Mouse (Mus musculus): ENCODE results near the gene Ifit1. TPM values are rescaled to one million over a fixed set of nuclear protein-coding genes. Genes with fewer than 3 reads are reported as not detected.
"Not testable (repeated sequence)": the region's sequence is repeated elsewhere in the genome, so short reads cannot be mapped to it uniquely, and the experiment has no call there.

The Ifit1 gene
- polyA plus RNA-seq (2016; fragmentation: Nextera tagmentation; extraction: Ambion mirVana) = 0.08 and 0.18 TPM in 2 replicates

DNA sequence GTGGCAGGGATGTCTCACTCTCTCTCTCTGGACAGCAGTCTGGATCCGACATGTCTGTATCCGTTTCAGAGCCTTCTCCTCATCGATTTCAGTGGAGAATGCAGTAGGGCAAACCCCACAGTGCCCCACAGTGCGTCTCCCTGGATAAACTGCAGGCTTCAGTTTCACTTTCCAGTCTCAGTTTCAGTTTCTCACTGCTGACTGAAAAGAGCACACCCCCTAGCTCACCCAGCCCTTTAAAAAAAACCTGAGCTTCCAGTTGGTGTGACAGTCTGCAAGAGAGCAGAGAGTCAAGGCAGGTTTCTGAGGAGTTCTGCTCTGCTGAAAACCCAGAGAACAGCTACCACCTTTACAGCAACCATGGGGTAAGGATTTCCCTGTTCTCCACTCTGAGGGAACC is at the start of gene Ifit1, which contains the start of gene Ifit1bl2:
Gene Ifit1, plus strand, starts transcription at position 249 of the 400 bp plus-strand sequence.
Gene Ifit1bl2, minus strand, starts transcription at position 121 of the 400 bp plus-strand sequence.
- Histone ChIP-seq H3K27me3 (replicated peaks) (no peaks in the 10 kb centered on the region), H3K36me3 (no peaks in the 10 kb centered on the region), H3K4me2 (replicated peaks) (no peak within 1 kb of the TSS), H3K27ac (no peak within 1 kb of the TSS), H3K4me3 (no peak within 1 kb of the TSS), H3K9me3 (no peaks in the 10 kb centered on the region), H3K4me1 (no peaks in the 10 kb centered on the region), H3K9ac (no peak within 1 kb of the TSS)
- ATAC-seq (ENCODE audit: low FRiP score, low read depth) = no peak
- 62% methylated on average over 4 of the region's 4 CpGs for WGBS

DNA sequence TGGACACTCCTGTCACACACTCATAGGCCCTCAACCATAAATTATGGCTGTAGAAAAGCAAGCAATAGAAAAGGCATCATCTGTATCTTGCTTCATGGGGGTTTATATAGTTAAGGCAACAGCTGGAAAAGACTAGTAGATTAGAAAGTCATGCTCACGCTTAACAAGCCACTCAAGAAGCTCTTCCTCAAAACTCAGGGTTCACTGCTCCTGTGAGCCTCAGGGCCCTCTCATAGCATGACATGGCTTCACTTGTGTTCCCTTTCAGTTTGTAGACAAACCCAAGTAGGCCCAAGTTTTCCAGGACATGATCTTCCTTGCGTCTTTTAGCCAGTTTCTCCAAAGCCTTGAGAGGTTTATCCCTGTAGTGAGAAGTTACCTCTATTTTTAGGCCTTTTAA is 47.2 kb upstream of the Ifit1 start:
- H3K4me3 ChIP-seq = no peak overlapping the region
- no peaks in the 10 kb centered on the region for H3K36me3 ChIP-seq
- H3K9ac ChIP-seq = no peak overlapping the region
- no peaks in the 10 kb centered on the region for H3K27me3 ChIP-seq (replicated peaks)
- no peaks in the 10 kb centered on the region for H3K4me1 ChIP-seq
- WGBS = 88% methylated on average over 2 of the region's 2 CpGs
- H3K4me2 ChIP-seq (replicated peaks) = no peak overlapping the region
- H3K27ac ChIP-seq = no peak overlapping the region
- no peaks in the 10 kb centered on the region for H3K9me3 ChIP-seq
- no peak for ATAC-seq (ENCODE audit: low FRiP score, low read depth)

DNA sequence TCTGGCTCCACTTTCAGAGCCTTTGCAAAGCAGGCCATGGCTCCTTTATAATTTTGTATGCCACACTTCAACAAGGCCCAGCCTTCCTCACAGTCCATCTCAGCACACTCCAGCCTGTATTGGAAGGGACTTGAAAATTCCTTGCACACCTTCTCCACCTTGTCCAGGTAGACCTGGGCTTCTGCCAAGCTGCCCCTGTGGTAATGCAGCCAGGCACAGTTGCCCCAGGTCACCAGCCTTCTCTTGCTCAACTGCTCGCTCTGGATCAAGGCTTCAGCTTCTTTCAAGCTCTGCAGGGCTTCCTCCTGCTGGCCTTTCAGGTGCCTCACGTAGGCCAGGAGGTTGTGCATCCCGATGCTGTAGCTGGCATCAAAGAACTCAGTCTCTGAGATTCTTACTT is 46.1 kb upstream of the Ifit1 start:
- H3K9ac ChIP-seq; H3K27me3 ChIP-seq (replicated peaks); H3K4me2 ChIP-seq (replicated peaks); H3K27ac ChIP-seq; H3K4me3 ChIP-seq; ATAC-seq (ENCODE audit: low FRiP score, low read depth); H3K4me1 ChIP-seq; H3K9me3 ChIP-seq; H3K36me3 ChIP-seq: not testable (repeated sequence)
- 80% methylated on average over 3 of the region's 3 CpGs for WGBS

DNA sequence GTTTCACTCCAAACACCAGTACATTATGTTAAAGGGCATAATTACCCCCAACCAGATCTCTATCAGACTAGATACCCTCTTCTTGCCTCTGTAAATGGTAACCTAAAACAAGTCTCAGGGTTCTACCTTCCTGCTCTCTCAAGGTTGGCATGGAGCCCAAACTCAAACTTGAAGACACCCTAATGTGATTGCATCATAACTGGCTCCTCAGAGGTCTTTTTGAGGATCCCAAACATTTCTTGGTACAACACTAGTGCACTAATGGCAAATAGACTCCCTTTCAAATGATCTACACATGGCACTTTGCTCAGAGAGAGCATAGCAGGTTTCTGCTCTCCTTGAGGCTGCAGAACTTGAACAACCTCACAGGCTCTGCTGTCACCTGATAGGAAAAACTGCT is 43.9 kb upstream of the Ifit1 start:
- Histone ChIP-seq H3K36me3 (no peaks in the 10 kb centered on the region), H3K27ac (no peak overlapping the region), H3K9ac (no peak overlapping the region), H3K4me1 (no peaks in the 10 kb centered on the region), H3K4me3 (no peak overlapping the region), H3K27me3 (replicated peaks) (no peaks in the 10 kb centered on the region), H3K9me3 (no peaks in the 10 kb centered on the region), H3K4me2 (replicated peaks) (no peak overlapping the region)
- ATAC-seq (ENCODE audit: low FRiP score, low read depth) = no peak

DNA sequence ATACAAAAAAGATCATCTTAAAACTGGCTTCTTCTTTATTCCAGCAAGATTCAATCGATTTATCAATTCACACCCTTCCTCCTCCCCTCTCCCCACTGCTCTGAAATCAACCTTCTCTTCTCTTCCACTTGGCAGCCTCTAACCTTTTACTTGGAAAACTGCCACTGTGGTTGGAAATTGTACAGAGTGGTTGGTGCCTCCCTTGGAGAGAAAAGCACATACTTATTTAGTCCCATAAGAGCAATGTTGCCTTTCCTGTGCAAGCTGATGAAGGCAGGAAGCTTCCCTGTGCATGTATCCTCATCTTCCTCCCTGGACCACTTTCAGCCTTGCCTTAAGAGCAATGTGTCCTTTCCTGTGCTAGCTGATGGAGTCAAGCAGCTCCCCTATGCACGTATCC is 42.3 kb upstream of the Ifit1 start:
- no peak for ATAC-seq (ENCODE audit: low FRiP score, low read depth)
- Histone ChIP-seq H3K27me3 (replicated peaks) (no peaks in the 10 kb centered on the region), H3K4me3 (no peak overlapping the region), H3K9me3 (no peaks in the 10 kb centered on the region), H3K9ac (no peak overlapping the region), H3K27ac (no peak overlapping the region), H3K36me3 (no peaks in the 10 kb centered on the region), H3K4me2 (replicated peaks) (no peak overlapping the region), H3K4me1 (no peaks in the 10 kb centered on the region)
- 87% methylated on average over 2 of the region's 2 CpGs for WGBS

DNA sequence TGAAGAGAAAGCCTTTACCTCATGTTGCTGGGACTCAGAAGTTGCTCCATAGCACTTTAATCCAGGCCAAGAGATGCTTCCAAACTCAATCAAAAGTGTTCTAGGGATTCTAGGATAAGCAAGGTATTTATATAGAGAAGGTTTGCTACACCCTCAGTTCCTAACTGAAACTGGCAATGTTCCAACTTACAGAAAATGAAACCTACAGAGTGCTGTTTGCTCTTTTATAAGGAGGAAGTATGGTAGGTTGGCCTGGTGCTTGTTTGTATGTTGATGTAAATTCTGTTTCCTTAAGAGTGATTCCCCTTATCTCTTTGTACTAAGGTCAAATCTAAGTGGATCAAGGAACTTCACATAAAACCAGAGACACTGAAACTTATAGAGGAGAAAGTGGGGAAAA is 41.4 kb upstream of the Ifit1 start:
- not testable (repeated sequence) for H3K4me3 ChIP-seq; H3K9ac ChIP-seq; H3K4me1 ChIP-seq; ATAC-seq (ENCODE audit: low FRiP score, low read depth); H3K27me3 ChIP-seq (replicated peaks); H3K36me3 ChIP-seq; H3K27ac ChIP-seq; H3K4me2 ChIP-seq (replicated peaks); H3K9me3 ChIP-seq

DNA sequence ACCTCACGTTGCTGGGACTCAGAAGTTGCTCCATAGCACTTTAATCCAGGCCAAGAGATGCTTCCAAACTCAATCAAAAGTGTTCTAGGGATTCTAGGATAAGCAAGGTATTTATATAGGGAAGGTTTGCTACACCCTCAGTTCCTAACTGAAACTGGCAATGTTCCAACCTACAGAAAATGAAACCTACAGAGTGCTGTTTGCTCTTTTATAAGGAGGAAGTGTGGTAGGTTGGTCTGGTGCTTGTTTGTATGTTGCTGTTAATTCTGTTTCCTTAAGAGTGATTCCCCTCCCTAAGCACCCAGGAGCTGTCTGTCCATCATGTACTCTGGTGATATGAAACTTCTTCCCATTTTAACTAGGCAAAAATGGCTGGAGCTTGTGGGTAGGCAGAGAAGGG is 38.8 kb upstream of the Ifit1 start, which contains the start of gene Ifit1bl1:
Gene Ifit1bl1, minus strand, starts transcription at position 69 of the 400 bp plus-strand sequence.
- H3K4me1 ChIP-seq; H3K9ac ChIP-seq; H3K27me3 ChIP-seq (replicated peaks); H3K4me2 ChIP-seq (replicated peaks); H3K27ac ChIP-seq; ATAC-seq (ENCODE audit: low FRiP score, low read depth); H3K9me3 ChIP-seq; H3K4me3 ChIP-seq; H3K36me3 ChIP-seq: not testable (repeated sequence)
- 64% methylated on average over 1 of the region's 1 CpGs for WGBS

DNA sequence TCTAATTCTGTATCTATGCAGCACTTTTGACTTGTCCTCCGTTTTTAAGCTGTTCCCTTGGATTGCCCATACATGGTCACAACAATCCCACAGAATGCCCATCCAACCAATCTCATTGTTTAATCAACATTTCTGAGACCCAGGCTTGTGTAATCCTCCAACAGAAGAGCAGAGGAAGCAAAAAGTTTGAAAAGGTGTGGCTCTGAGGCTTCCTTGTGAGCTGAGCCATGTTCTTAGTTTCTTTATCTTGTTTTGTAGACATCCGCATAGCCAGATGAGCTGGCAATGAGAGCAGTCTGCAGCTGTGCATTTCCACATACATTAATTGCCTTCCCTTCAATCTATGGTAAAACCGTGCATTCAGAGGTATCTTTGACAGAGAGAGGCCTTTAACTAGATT is 35.2 kb upstream of the Ifit1 start:
- no peaks in the 10 kb centered on the region for H3K36me3 ChIP-seq
- no peaks in the 10 kb centered on the region for H3K9me3 ChIP-seq
- H3K4me2 ChIP-seq (replicated peaks) = no peak overlapping the region
- no peak for ATAC-seq (ENCODE audit: low FRiP score, low read depth)
- H3K9ac ChIP-seq = no peak overlapping the region
- no peaks in the 10 kb centered on the region for H3K4me1 ChIP-seq
- no peak overlapping the region for H3K27ac ChIP-seq
- H3K4me3 ChIP-seq = no peak overlapping the region
- H3K27me3 ChIP-seq (replicated peaks) = no peaks in the 10 kb centered on the region
- WGBS = 86% methylated on average over 3 of the region's 3 CpGs

DNA sequence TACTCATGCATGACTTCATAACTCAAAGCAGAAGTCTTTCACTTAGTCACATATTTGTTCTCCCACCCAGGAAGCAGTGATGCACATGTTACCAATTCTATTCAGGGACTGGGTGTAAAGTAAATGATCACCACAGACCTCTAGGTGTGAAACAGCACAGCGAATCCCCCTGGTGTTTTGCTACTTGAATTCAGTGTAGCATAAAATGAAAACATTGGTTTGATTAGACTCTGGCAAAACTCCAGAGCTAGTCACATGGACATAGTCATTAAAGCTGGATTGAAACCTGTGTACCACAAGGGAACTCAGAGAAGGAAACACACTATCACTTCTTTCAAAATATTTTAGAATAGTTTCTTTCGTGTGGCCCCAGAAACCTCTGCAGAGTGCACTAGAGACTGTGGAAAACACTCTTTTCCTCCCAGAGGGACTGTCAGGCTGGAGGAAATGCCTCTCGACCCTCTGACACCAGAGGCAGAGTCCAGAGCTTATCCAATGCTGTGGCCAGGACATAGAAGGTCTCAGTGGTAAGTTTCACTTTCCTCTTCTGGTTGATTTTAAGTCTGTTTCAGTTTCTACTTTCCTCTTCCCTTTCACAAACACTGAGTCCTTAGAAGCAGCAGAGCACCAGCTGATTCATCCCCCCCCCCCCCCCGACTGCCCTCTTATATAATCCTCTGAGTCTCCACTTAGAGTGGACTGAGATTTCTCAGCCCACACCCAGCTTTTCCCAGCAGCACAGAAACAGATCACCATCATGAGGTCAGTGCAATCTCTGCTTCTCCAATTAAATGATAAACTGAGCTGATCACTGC is 33.2 kb upstream of the Ifit1 start, which contains the start of gene Ifit3b:
Gene Ifit3b, plus strand, starts transcription at position 734 of the 815 bp plus-strand sequence.
- not testable (repeated sequence) for H3K9me3 ChIP-seq; H3K9ac ChIP-seq; H3K27ac ChIP-seq; H3K4me3 ChIP-seq; H3K4me1 ChIP-seq; H3K27me3 ChIP-seq (replicated peaks); H3K4me2 ChIP-seq (replicated peaks); H3K36me3 ChIP-seq
- 0 out of 2 replicates have a peak, but pooled peaks have one; percentile 4 for ATAC-seq (ENCODE audit: low FRiP score, low read depth)
- WGBS = 69% methylated on average over 4 of the region's 4 CpGs

DNA sequence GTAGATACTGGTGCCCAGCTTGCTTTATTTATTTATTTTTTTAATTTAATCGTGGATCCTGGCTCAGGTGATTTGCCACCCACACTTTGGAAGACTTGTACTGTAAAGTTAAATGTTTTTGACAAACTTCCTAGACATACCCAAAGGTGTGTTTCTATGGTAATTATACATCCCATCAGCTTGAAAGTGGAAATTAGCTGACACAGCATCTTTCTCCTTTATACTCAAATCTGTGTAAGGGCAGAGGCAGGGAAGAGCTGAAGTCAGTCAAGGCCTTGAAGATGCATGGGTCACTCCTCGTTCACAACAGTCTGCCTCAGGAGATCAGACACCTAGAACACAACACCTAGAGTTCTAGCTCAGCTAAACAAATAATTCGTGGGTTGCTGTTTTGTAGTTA is 30.6 kb upstream of the Ifit1 start:
- not testable (repeated sequence) for H3K9me3 ChIP-seq; H3K4me3 ChIP-seq; H3K9ac ChIP-seq; H3K27ac ChIP-seq; H3K4me2 ChIP-seq (replicated peaks); H3K36me3 ChIP-seq; ATAC-seq (ENCODE audit: low FRiP score, low read depth); H3K27me3 ChIP-seq (replicated peaks); H3K4me1 ChIP-seq
- 72% methylated on average over 3 of the region's 3 CpGs for WGBS

DNA sequence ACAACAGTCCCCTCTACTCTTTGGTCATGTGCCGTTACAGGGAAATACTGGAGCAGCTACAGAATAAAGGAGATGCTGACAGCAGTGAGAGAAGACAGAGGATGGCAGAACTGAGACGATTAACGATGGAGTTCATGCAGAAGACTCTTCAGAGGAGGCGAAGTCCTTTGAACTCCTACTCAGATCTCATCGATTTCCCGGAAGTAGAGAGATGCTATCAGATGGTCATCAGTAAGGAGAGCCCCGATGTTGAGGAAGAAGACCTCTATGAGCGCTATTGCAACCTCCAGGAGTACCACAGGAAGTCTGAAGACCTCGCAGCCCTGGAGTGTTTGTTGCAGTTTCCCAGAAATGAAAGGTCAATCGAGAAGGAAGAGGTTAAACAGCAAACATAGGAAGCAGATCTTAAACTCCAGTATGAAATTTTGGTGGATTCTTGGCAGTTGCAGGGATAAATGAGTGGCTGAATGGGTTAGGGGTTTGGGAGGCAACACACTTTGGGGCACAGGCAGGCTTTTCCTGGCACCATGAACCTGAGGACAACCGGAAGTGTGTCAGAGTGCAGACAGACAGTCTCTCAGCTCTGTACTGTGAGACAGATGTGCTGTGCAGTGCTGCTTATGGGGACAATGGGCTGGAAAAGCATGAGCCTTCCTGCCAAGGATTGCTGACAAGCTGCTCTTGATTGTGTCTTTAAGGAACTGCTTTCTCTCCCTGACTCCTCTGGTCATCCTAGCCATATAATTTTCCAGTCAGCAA is 28.2 kb upstream of the Ifit1 start:
- H3K36me3 ChIP-seq; H3K4me2 ChIP-seq (replicated peaks); ATAC-seq (ENCODE audit: low FRiP score, low read depth); H3K9ac ChIP-seq; H3K27me3 ChIP-seq (replicated peaks); H3K27ac ChIP-seq; H3K9me3 ChIP-seq; H3K4me3 ChIP-seq; H3K4me1 ChIP-seq: not testable (repeated sequence)
- WGBS = 93% methylated on average over 6 of the region's 11 CpGs

DNA sequence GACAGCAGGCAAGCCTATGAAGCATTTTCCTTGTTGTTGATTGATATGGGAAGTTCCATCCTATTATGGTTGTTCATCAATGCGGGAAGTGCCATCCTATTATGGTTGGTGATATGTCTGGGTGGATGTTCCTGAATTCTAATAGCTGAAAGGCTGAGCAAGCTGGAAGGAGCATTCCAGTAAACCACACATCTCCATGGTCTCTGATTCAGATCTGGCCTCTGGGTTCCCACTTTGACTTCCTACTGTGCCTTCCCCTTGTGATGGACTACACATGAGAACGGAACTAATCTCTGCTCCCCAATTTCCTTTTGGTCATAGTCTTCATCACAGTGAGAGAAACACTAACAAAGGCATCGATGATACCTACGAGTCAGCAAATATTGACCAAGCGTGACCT is 19.8 kb upstream of the Ifit1 start:
- no peak overlapping the region for H3K4me2 ChIP-seq (replicated peaks)
- H3K9ac ChIP-seq = no peak overlapping the region
- H3K4me3 ChIP-seq = no peak overlapping the region
- 96% methylated on average over 5 of the region's 5 CpGs for WGBS
- no peaks in the 10 kb centered on the region for H3K27me3 ChIP-seq (replicated peaks)
- H3K9me3 ChIP-seq = no peaks in the 10 kb centered on the region
- H3K4me1 ChIP-seq = no peaks in the 10 kb centered on the region
- H3K27ac ChIP-seq = no peak overlapping the region
- ATAC-seq (ENCODE audit: low FRiP score, low read depth) = no peak
- H3K36me3 ChIP-seq = no peaks in the 10 kb centered on the region

All from neural tube, embryonic 12.5 days (tissue).